Mouse (Mus musculus) Patski (cell line): ENCODE results near the gene Jade1. TPM values are rescaled to one million over a fixed set of nuclear protein-coding genes. Genes with fewer than 3 reads are reported as not detected.
A peak's percentile ranks its signal among the peaks of the same experiment; 100 is the strongest.

Source experiments
- ATAC-seq: fragments of 100-300 bp; one replicate; pipeline ENCODE4 v1.8.0; 2021
- CTCF ChIA-PET: fragments of 350-600 bp; sonication (Branson Sonifier 250); formaldehyde crosslinking; loops from one replicate; lab custom pipeline; 2022; ENCODE audit warnings: inconsistent platforms; lab: Charles Lee
- POLR2A ChIA-PET: fragments of 350-600 bp; sonication (Branson Sonifier 250); formaldehyde crosslinking; loops from one replicate; lab custom pipeline; 2022; ENCODE audit warnings: antibody characterized with exemption, inconsistent platforms; lab: Charles Lee
- DNase-seq: peaks from one replicate; pipeline ENCODE4 v3.0.0-alpha.2; 2011; ENCODE audit warnings: low read depth, low spot score
- H3K27me3 ChIP-seq: fragments of 371-371 bp; one replicate; pipeline ENCODE4 v1.5.1; 2021
- CTCF ChIP-seq: fragments of 100-300 bp; IDR thresholded peaks from one replicate; pipeline ENCODE4 v1.5.1; 2021
- in situ Hi-C: fragments of 300-500 bp; cut with MboI; formaldehyde crosslinking; loops from 3 replicates; pipeline ENCODE4 v1.11.1; 2018; ENCODE audit warnings: low pct_unique_long_range_greater_than_20kb, mixed read lengths
- polyA plus RNA-seq: library from polyadenylated mRNA; unstranded; gene quantifications from one replicate; pipeline ENCODE4 v1.2.3, GENCODE M21; 2021

Jade1 gene
- polyA plus RNA-seq, 1 experiment from 2014 or later, result 48.1 TPM

GRCm38 (mm10) chr3:41583092-41583491 lies 27.6 kb downstream of the Jade1 start:
- H3K27me3 ChIP-seq, result no peaks in the 10 kb centered on the region
- ATAC-seq, result no peak
- TF ChIP-seq CTCF, result no peak
- no peak for DNase-seq
- in situ Hi-C loops, result no loop called here
- ChIA-PET CTCF (interaction anchor here (1.0 kb wide), 1 partner anchor 17 kb away, joined by 5 read pairs; no protein-coding TSS in a partner anchor), POLR2A (interaction anchor here (1.3 kb wide), 1 partner anchor 17 kb away, joined by 3 read pairs; no protein-coding TSS in a partner anchor)

- ATAC-seq (no peak), DNase-seq (no peak)
- in situ Hi-C loops, result no loop called here
- CTCF ChIA-PET, result interaction anchor here (1.0 to 1.4 kb wide), 2 partner anchors 12 to 18 kb away, joined by 3 to 5 read pairs; no protein-coding TSS in a partner anchor
- H3K27me3 ChIP-seq, result no peaks in the 10 kb centered on the region
- TF ChIP-seq CTCF, result no peak
- POLR2A ChIA-PET, result interaction anchor here (1.3 kb wide), 1 partner anchor 17 kb away, joined by 3 read pairs; no protein-coding TSS in a partner anchor
Measured at GRCm38 (mm10) chr3:41583621-41584020, 28.1 kb downstream of the Jade1 start.

GRCm38 (mm10) chr3:41585548-41585947 lies 30.0 kb downstream of the Jade1 start:
- POLR2A ChIA-PET, result no interaction called here
- no peak for TF ChIP-seq CTCF
- in situ Hi-C loops, result no loop called here
- DNase-seq (no peak), ATAC-seq (no peak)
- CTCF ChIA-PET, result interaction anchor here (0.9 to 1.4 kb wide), 3 partner anchors 10 to 259 kb away, joined by 3 to 4 read pairs (median 3); no protein-coding TSS in a partner anchor
- no peaks in the 10 kb centered on the region for H3K27me3 ChIP-seq

GRCm38 (mm10) chr3:41586330-41586729 lies 30.8 kb downstream of the Jade1 start:
- POLR2A ChIA-PET, result no interaction called here

GRCm38 (mm10) chr3:41586917-41587316 lies 31.4 kb downstream of the Jade1 start:
- POLR2A ChIA-PET, result interaction anchor here (0.5 to 1.2 kb wide), 2 partner anchors 11 to 38 kb away, joined by 3 read pairs; no protein-coding TSS in a partner anchor
- in situ Hi-C loops, result no loop called here
- peak; percentile 40 for ATAC-seq
- H3K27me3 ChIP-seq, result no peaks in the 10 kb centered on the region
- CTCF ChIA-PET, result interaction anchor here (1.4 to 1.5 kb wide), 2 partner anchors 10 to 404 kb away, joined by 4 read pairs; no protein-coding TSS in a partner anchor
- no peak for DNase-seq
- no peak for TF ChIP-seq CTCF

More at GRCm38 (mm10) chr3:41586330-41586729, 30.8 kb downstream of the Jade1 start:
- no peaks in the 10 kb centered on the region for H3K27me3 ChIP-seq
- ATAC-seq (no peak), DNase-seq (no peak)
- TF ChIP-seq CTCF, result no peak
- in situ Hi-C loops, result no loop called here
- CTCF ChIA-PET, result interaction anchor here (0.8 to 1.4 kb wide), 5 partner anchors 9 to 260 kb away, joined by 3 to 4 read pairs (median 3); no protein-coding TSS in a partner anchor

GRCm38 (mm10) chr3:41587588-41587987 lies 32.1 kb downstream of the Jade1 start:
- CTCF ChIA-PET, result interaction anchor here (1.3 to 1.5 kb wide), 3 partner anchors 10 to 405 kb away, joined by 4 to 5 read pairs (median 4); no protein-coding TSS in a partner anchor
- DNase-seq, result no peak
- TF ChIP-seq CTCF, result no peak
- in situ Hi-C loops, result no loop called here
- H3K27me3 ChIP-seq, result no peaks in the 10 kb centered on the region
- POLR2A ChIA-PET, result interaction anchor here (1.2 kb wide), 1 partner anchor 11 kb away, joined by 3 read pairs; no protein-coding TSS in a partner anchor
- no peak for ATAC-seq

- DNase-seq (no peak), ATAC-seq (no peak)
- in situ Hi-C loops, result no loop called here
- ChIA-PET CTCF (interaction anchor here (0.9 to 1.5 kb wide), 3 partner anchors 11 to 406 kb away, joined by 3 to 5 read pairs (median 4); no protein-coding TSS in a partner anchor), POLR2A (no interaction called here)
- TF ChIP-seq CTCF, result no peak
- no peaks in the 10 kb centered on the region for H3K27me3 ChIP-seq
Measured at GRCm38 (mm10) chr3:41588495-41588894, 33.0 kb downstream of the Jade1 start.

GRCm38 (mm10) chr3:41589246-41589914 lies 33.8 kb downstream of the Jade1 start:
- in situ Hi-C loops, result no loop called here
- ChIA-PET CTCF (no interaction called here), POLR2A (no interaction called here)
- no peak for TF ChIP-seq CTCF
- no peaks in the 10 kb centered on the region for H3K27me3 ChIP-seq
- DNase-seq (no peak), ATAC-seq (no peak)

GRCm38 (mm10) chr3:41589988-41590387 lies 34.5 kb downstream of the Jade1 start:
- POLR2A ChIA-PET, result no interaction called here
- no peaks in the 10 kb centered on the region for H3K27me3 ChIP-seq
- no peak for ATAC-seq
- TF ChIP-seq CTCF, result no peak
- CTCF ChIA-PET, result no interaction called here
- in situ Hi-C loops, result no loop called here
- no peak for DNase-seq

GRCm38 (mm10) chr3:41590695-41591559 lies 35.4 kb downstream of the Jade1 start:
- in situ Hi-C loops, result no loop called here
- no peak for ATAC-seq
- no peak for TF ChIP-seq CTCF
- POLR2A ChIA-PET, result interaction anchor here (0.8 kb wide), 1 partner anchor 413 kb away, joined by 3 read pairs; no protein-coding TSS in a partner anchor
- CTCF ChIA-PET, result interaction anchor here (0.7 to 1.4 kb wide), 5 partner anchors 15 to 408 kb away, joined by 3 to 6 read pairs (median 3); no protein-coding TSS in a partner anchor
- no peak for DNase-seq
- H3K27me3 ChIP-seq, result no peaks in the 10 kb centered on the region
